Mouse (Mus musculus) lung, adult 2 months (tissue): ENCODE results near the gene Ivd.

Source experiments
- CTCF ChIP-seq: fragments of 200-500 bp; IDR thresholded peaks from 2 replicates; pipeline ENCODE4 v1.5.1; 2011; ENCODE audit warnings: mild to moderate bottlenecking, low read length, control low read depth; ENCODE audit not compliant: insufficient read depth
- POLR2A ChIP-seq: fragments of 200-500 bp; IDR thresholded peaks from 2 replicates; pipeline ENCODE4 v1.6.1; 2011; ENCODE audit warnings: low read depth, mild to moderate bottlenecking, control low read depth, low read length, borderline replicate concordance; ENCODE audit errors: extremely low read depth

GRCm38 (mm10) chr2:118926998-118927739 is 65.4 kb downstream of the Ivd start:
- TF ChIP-seq CTCF (no peak), POLR2A (no peak)
